Mouse (Mus musculus) stomach, embryonic 14.5 days (tissue): Measurements from ENCODE around the gene Trem2. TPM values are rescaled to one million over a fixed set of nuclear protein-coding genes. Genes with fewer than 3 reads are reported as not detected.

Experiments
- ATAC-seq: fragments of 200-750 bp; cut with Nextera tagmentation; 2 replicates; pipeline ENCODE4 v1.8.0; 2017; ENCODE audit warnings: low read depth, moderate TSS enrichment; ENCODE audit not compliant: insufficient number of reproducible peaks, insufficient read depth, low FRiP score
- H3K27ac ChIP-seq: fragments of 300-500 bp; sonication (generic); 2 replicates; pipeline ENCODE4 v1.5.1; 2014; ENCODE audit warnings: mild to moderate bottlenecking, low read length, moderate library complexity, mixed read lengths
- H3K27me3 ChIP-seq: fragments of 300-500 bp; sonication (generic); 2 replicates; pipeline ENCODE4 v1.6.1; 2014; ENCODE audit warnings: low read length, control low read depth, mixed read lengths; ENCODE audit not compliant: control insufficient read depth, insufficient read depth
- H3K36me3 ChIP-seq: fragments of 300-500 bp; sonication (generic); 2 replicates; pipeline ENCODE4 v1.6.1; 2014; ENCODE audit warnings: mild to moderate bottlenecking, control low read depth, low read length, moderate library complexity, mixed read lengths; ENCODE audit not compliant: control insufficient read depth, insufficient read depth
- H3K4me1 ChIP-seq: fragments of 300-500 bp; sonication (generic); 2 replicates; pipeline ENCODE4 v1.6.1; 2014; ENCODE audit warnings: low read length, control low read depth, mixed read lengths; ENCODE audit not compliant: control insufficient read depth, insufficient read depth
- H3K4me2 ChIP-seq: fragments of 300-500 bp; sonication (generic); replicated peaks from 2 replicates; pipeline ENCODE4 v1.6.1; 2014; ENCODE audit warnings: low read depth, low read length, control low read depth
- H3K4me3 ChIP-seq: fragments of 300-500 bp; sonication (generic); 2 replicates; pipeline ENCODE4 v1.5.1; 2014; ENCODE audit warnings: low read depth, low read length, control low read depth
- H3K9ac ChIP-seq: fragments of 300-500 bp; sonication (generic); replicated peaks from 2 replicates; pipeline ENCODE4 v1.6.1; 2014; ENCODE audit warnings: low read depth, mild to moderate bottlenecking, control low read depth, low read length, moderate library complexity, mixed read lengths
- H3K9me3 ChIP-seq: fragments of 300-500 bp; sonication (generic); 2 replicates; pipeline ENCODE4 v1.6.1; 2016; ENCODE audit warnings: low read depth, low read length, control low read depth; ENCODE audit not compliant: control insufficient read depth
- WGBS: fragments of 180-500 bp; shearing (Covaris S2); extraction: QIAGEN DNeasy Blood & Tissue Kit; methylation state at CpG from one replicate; pipeline ENCODE4 v1.1.7; 2014; 5-methylcytosine and 5-hydroxymethylcytosine counted together
- polyA plus RNA-seq: library from polyadenylated mRNA; unstranded; fragments of >200 nt; fragmentation: Nextera tagmentation; extraction: Ambion mirVana; gene quantifications from 2 replicates; pipeline ENCODE4 v1.2.1, GENCODE M21; 2014

The Trem2 gene
- polyA plus RNA-seq, 1 experiment from 2014 or later: 4.4 TPM

- no peak overlapping the region for H3K4me3 ChIP-seq
- WGBS: 70% methylated on average over 2 of the region's 2 CpGs
- no peaks in the 10 kb centered on the region for H3K4me1 ChIP-seq
- H3K9me3 ChIP-seq: no peaks in the 10 kb centered on the region
- H3K27me3 ChIP-seq: no peaks in the 10 kb centered on the region
- H3K4me2 ChIP-seq: no peak overlapping the region
- H3K9ac ChIP-seq: no peak overlapping the region
- ATAC-seq: no peak
- H3K27ac ChIP-seq: no peak overlapping the region
- H3K36me3 ChIP-seq: no peaks in the 10 kb centered on the region
Observed at GRCm38 (mm10) chr17:48321279-48321678, 24.9 kb upstream of the Trem2 start.

- no peaks in the 10 kb centered on the region for H3K36me3 ChIP-seq
- no peaks in the 10 kb centered on the region for H3K27me3 ChIP-seq
- no peaks in the 10 kb centered on the region for H3K4me1 ChIP-seq
- H3K4me2 ChIP-seq: no peak overlapping the region
- H3K4me3 ChIP-seq: no peak overlapping the region
- no peak for ATAC-seq
- H3K9me3 ChIP-seq: no peaks in the 10 kb centered on the region
- 79% methylated on average over 3 of the region's 3 CpGs for WGBS
- H3K9ac ChIP-seq: no peak overlapping the region
- no peak overlapping the region for H3K27ac ChIP-seq
Observed at GRCm38 (mm10) chr17:48323236-48323635, 23.0 kb upstream of the Trem2 start.

- Histone ChIP-seq H3K9ac (no peak overlapping the region), H3K27ac (no peak overlapping the region), H3K9me3 (no peaks in the 10 kb centered on the region), H3K4me2 (no peak overlapping the region), H3K36me3 (no peaks in the 10 kb centered on the region), H3K4me3 (no peak overlapping the region), H3K27me3 (no peaks in the 10 kb centered on the region), H3K4me1 (no peaks in the 10 kb centered on the region)
- 88% methylated on average over 5 of the region's 5 CpGs for WGBS
- ATAC-seq: no peak
Observed at GRCm38 (mm10) chr17:48324258-48324657, 21.9 kb upstream of the Trem2 start.

- Histone ChIP-seq H3K27ac (no peak overlapping the region), H3K4me2 (no peak overlapping the region), H3K9ac (no peak overlapping the region), H3K27me3 (no peaks in the 10 kb centered on the region), H3K36me3 (no peaks in the 10 kb centered on the region), H3K4me3 (no peak overlapping the region), H3K9me3 (no peaks in the 10 kb centered on the region), H3K4me1 (no peaks in the 10 kb centered on the region)
- WGBS: 90% methylated on average over 6 of the region's 6 CpGs
- no peak for ATAC-seq
Observed at GRCm38 (mm10) chr17:48325093-48325492, 21.1 kb upstream of the Trem2 start.

- Histone ChIP-seq H3K27ac (no peak overlapping the region), H3K4me2 (no peak overlapping the region), H3K9me3 (no peaks in the 10 kb centered on the region), H3K27me3 (no peaks in the 10 kb centered on the region), H3K4me1 (no peaks in the 10 kb centered on the region), H3K9ac (no peak overlapping the region), H3K36me3 (no peaks in the 10 kb centered on the region), H3K4me3 (no peak overlapping the region)
- 85% methylated on average over 11 of the region's 11 CpGs for WGBS
- no peak for ATAC-seq
Observed at GRCm38 (mm10) chr17:48325638-48326037, 20.6 kb upstream of the Trem2 start.

- no peaks in the 10 kb centered on the region for H3K36me3 ChIP-seq
- no peaks in the 10 kb centered on the region for H3K9me3 ChIP-seq
- H3K4me1 ChIP-seq: no peaks in the 10 kb centered on the region
- 76% methylated on average over 4 of the region's 4 CpGs for WGBS
- H3K9ac ChIP-seq: no peak overlapping the region
- H3K4me2 ChIP-seq: no peak overlapping the region
- no peak for ATAC-seq
- no peak overlapping the region for H3K4me3 ChIP-seq
- no peak overlapping the region for H3K27ac ChIP-seq
- H3K27me3 ChIP-seq: no peaks in the 10 kb centered on the region
Observed at GRCm38 (mm10) chr17:48326656-48327055, 19.5 kb upstream of the Trem2 start.

GRCm38 (mm10) chr17:48332524-48332923, 13.7 kb upstream of the Trem2 start:
- Histone ChIP-seq H3K27ac (no peak overlapping the region), H3K4me3 (no peak overlapping the region), H3K4me1 (no peaks in the 10 kb centered on the region), H3K36me3 (no peaks in the 10 kb centered on the region), H3K9me3 (no peaks in the 10 kb centered on the region), H3K4me2 (no peak overlapping the region), H3K9ac (no peak overlapping the region), H3K27me3 (no peaks in the 10 kb centered on the region)
- WGBS: 78% methylated on average over 2 of the region's 2 CpGs
- no peak for ATAC-seq

- no peaks in the 10 kb centered on the region for H3K36me3 ChIP-seq
- H3K27me3 ChIP-seq: no peaks in the 10 kb centered on the region
- 93% methylated on average over 4 of the region's 4 CpGs for WGBS
- H3K4me2 ChIP-seq: no peak overlapping the region
- no peaks in the 10 kb centered on the region for H3K4me1 ChIP-seq
- no peak overlapping the region for H3K4me3 ChIP-seq
- no peaks in the 10 kb centered on the region for H3K9me3 ChIP-seq
- H3K27ac ChIP-seq: no peak overlapping the region
- no peak for ATAC-seq
- no peak overlapping the region for H3K9ac ChIP-seq
Observed at GRCm38 (mm10) chr17:48334186-48334585, 12.0 kb upstream of the Trem2 start.

- no peak overlapping the region for H3K9ac ChIP-seq
- H3K27ac ChIP-seq: no peak overlapping the region
- 6% methylated on average over 6 of the region's 6 CpGs for WGBS
- no peak overlapping the region for H3K4me3 ChIP-seq
- no peaks in the 10 kb centered on the region for H3K4me1 ChIP-seq
- H3K4me2 ChIP-seq: no peak overlapping the region
- no peaks in the 10 kb centered on the region for H3K27me3 ChIP-seq
- no peaks in the 10 kb centered on the region for H3K9me3 ChIP-seq
- H3K36me3 ChIP-seq: no peaks in the 10 kb centered on the region
- ATAC-seq: no peak
Observed at GRCm38 (mm10) chr17:48336857-48337256, 9.3 kb upstream of the Trem2 start.
